16 mouse cellular contexts compared by ENCODE assay signal in the genomic region with DNA sequence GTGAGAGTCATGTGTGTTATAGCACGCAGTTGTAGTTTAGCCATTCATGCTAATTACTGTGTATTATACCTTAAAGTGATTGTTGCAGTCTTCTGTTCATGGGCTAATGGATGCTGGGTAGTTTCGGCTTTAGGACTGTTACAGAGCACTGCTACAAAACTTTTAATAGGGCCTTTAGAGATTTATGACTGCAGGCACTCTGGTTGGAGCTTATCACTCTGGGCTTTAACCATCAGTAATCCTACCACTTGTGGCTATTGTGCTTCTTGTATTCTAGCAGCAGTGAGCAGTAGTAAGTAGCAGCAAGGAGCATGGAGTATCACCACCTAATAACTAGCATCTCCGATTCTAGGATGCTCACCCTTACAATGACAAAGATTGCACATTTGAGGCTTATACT.
"Had no signal": no experiment of that assay in that cellular context is flagged by ENCODE, and none has a peak within 500 bp of the region (broad histone marks: within the 10 kb centered on the region; RNA-seq: fewer than 3 reads in every experiment).

No protein-coding gene starts in this region.

- H3K36me3 ChIP-seq: neural tube, embryonic 12.5 days; neural tube, embryonic 13.5 days; neural tube, embryonic 15.5 days; stomach, embryonic 15.5 days had no signal

- H3K9me3 ChIP-seq: neural tube, embryonic 12.5 days; neural tube, embryonic 13.5 days; neural tube, embryonic 15.5 days; stomach, embryonic 15.5 days had no signal

- H3K4me1 ChIP-seq: neural tube, embryonic 12.5 days; neural tube, embryonic 13.5 days; neural tube, embryonic 15.5 days; stomach, embryonic 15.5 days had no signal

- H3K27me3 ChIP-seq: neural tube, embryonic 12.5 days; neural tube, embryonic 13.5 days; neural tube, embryonic 15.5 days; stomach, embryonic 15.5 days had no signal

- H3K27ac ChIP-seq: neural tube, embryonic 12.5 days; neural tube, embryonic 13.5 days; neural tube, embryonic 15.5 days; stomach, embryonic 15.5 days; stomach, postnatal 0 days had no signal

- DNase-seq: retina, postnatal 1 day; right cerebral cortex, adult 18-20 months; right cerebral cortex, postnatal 14 days; right cerebral cortex, postnatal 4 days; spleen, adult 18-20 months; thymus, adult 18-20 months; thymus, adult 2 months; thymus, postnatal 14 days; thymus, postnatal 25 days; thymus, postnatal 36 days; thymus, postnatal 4 days had no signal

- H3K9ac ChIP-seq: neural tube, embryonic 12.5 days; neural tube, embryonic 13.5 days; neural tube, embryonic 15.5 days; stomach, embryonic 15.5 days had no signal

- H3K4me2 ChIP-seq: neural tube, embryonic 12.5 days; neural tube, embryonic 13.5 days; neural tube, embryonic 15.5 days; stomach, embryonic 15.5 days had no signal

- H3K4me3 ChIP-seq: neural tube, embryonic 12.5 days; neural tube, embryonic 13.5 days; neural tube, embryonic 15.5 days; stomach, embryonic 15.5 days had no signal
